Mouse (Mus musculus) monocyte, adult 5-6 weeks (primary cell): ENCODE data around the gene Dpp4. TPM values are rescaled to one million over a fixed set of nuclear protein-coding genes. Genes with fewer than 3 reads are reported as not detected.

ENCODE experiments used
- ATAC-seq: fragments of 153-309, 156-312 bp; replicated peaks from 2 replicates; pipeline ENCODE4 v1.8.0; 2017; ENCODE audit warnings: mild to moderate bottlenecking; ENCODE audit not compliant: low TSS enrichment, insufficient number of reproducible peaks, severe bottlenecking, poor library complexity, low FRiP score
- total RNA-seq: library from RNA; stranded (forward); fragments of 200-1000, 200-491, 200-594 nt; gene quantifications from 3 replicates; pipeline ENCODE4 v1.2.3, GENCODE M21; 2017

The Dpp4 gene
- total RNA-seq, 1 experiment from 2014 or later, result 16.7 TPM

GRCm38 (mm10) chr2:62332465-62332864, 79.6 kb downstream of the Dpp4 start:
- ATAC-seq, result no peak

DNA sequence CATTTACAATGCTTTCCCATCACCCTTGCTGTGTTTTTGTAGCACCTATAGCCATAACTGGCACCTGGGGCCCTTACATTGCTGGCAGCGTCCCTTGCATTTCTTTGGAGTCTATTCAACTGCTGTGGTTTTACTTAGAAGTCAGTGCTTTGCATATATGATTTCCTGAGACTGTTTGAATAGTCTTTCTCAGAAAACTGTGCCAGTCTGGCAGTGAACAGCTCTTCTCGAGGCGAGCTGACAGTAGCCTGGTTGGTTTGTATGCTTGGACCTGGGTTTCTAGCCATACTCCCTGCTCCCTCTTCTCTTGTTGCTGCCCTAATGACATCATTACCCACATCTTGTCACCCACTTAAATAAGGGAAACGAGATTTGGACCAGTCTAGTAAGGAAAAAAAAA, 80.1 kb downstream of the Dpp4 start:
- no peak for ATAC-seq

DNA sequence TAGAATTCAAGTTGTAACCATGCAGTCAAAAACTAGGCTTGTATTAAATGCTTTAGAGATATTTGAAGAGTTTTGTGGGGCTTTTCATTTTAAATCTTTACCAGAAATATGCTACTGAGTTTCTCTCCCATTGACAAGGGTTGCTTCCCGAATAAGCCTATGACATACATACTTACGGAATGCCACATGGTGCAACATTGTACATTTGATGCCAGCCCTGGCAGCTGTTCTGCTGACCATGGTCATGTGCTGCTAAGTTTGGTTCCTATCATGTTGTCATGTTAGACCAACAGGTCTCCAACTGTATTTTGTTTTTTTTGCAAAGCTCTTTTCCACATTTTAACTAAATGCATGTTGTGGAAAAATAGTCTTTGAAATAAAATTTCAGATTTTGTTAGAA, 86.6 kb downstream of the Dpp4 start:
- no peak for ATAC-seq

- ATAC-seq, result no peak
Observed at GRCm38 (mm10) chr2:62323078-62323637, 88.9 kb downstream of the Dpp4 start.

DNA sequence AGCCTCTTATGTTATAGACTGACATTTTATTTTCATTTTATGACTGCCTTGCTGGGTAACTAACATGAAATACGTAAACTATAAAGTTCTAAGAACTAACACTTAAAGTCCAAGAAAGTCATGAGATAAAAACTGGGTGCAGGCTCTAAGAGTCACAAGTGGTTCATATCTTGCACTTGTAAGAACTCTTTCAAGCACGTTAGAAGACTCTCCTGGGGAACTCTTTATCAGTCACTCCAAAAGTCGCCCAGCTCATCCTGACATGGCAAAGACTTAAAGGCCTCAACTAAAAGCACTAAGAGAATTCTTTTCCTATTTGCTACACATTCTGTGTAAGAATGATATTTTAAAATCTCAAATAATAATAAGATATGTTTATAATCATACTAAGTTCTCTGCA, 92.5 kb downstream of the Dpp4 start:
- no peak for ATAC-seq

GRCm38 (mm10) chr2:62316930-62317329, 95.1 kb downstream of the Dpp4 start:
- ATAC-seq, result no peak

DNA sequence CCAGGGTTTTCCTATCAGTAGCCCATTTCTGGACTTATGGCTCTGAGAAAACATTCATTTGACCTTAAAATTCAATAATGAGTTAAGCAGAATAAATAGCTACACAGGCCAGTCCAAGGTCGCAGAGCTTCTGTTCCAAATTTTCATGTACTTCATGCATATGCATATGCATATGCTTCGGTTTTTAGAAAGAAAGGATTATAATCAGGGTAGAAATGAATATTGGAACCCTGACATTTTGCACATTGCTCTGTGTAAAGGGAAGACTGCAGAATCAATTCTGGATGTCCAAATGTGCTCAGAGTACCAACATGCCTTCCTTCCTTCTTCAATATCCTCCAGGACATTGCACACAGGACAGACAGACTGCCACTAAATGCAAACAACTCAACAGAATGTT, 104.6 kb downstream of the Dpp4 start:
- ATAC-seq, result no peak

- ATAC-seq, result no peak
Observed at GRCm38 (mm10) chr2:62306978-62307377, 105.1 kb downstream of the Dpp4 start.

- no peak for ATAC-seq
Observed at GRCm38 (mm10) chr2:62301716-62302115, 110.3 kb downstream of the Dpp4 start.

GRCm38 (mm10) chr2:62293846-62294245, 118.2 kb downstream of the Dpp4 start:
- no peak for ATAC-seq

DNA sequence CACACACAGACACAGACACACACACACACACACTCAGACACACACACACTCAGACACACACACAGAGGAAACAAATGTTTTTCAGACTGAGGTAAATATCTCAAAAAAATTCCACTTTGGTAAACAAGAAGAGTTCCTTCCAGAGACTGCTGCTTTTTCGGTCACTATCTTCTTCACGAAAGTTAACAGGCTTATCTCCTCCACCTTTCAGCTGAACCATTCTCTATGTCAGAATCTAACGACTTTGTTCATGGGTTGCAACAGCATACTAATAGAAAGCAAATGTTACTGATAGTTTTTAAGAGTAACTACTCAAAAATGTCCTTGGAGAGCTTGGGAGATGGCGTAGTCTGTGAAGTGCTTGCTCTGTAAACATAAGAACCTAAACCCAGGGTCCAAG, 124.5 kb downstream of the Dpp4 start:
- ATAC-seq, result no peak

DNA sequence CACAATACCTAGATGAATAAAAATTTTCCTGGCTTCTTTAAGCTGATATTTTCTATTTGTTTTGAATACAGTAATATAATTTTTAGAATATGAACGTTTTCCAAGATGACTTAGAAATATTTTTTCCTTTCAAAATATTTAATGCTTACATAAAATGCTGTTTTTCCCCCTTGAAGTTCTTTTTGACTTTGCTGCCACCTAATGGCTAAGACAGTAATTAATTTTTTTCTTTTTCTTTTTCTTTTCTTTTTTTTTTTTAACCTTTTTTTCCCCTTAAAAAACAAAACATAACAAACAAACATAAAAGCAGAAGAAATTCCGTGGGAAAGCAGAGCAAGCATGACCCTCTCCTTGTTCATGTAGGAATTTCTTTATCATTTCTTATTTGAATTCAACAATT, 126.2 kb downstream of the Dpp4 start:
- ATAC-seq, result no peak

- no peak for ATAC-seq
Observed at GRCm38 (mm10) chr2:62285026-62285425, 127.0 kb downstream of the Dpp4 start.

Other genes starting within 250 kb of the Dpp4 start
- gene Gcg, start 71.4 kb upstream of the Dpp4 start, total RNA-seq, result not detected in 3 replicates
- 0.78 to 3.0 TPM (median 2.2 TPM) in 3 replicates for gene Fap, start 161.8 kb upstream of the Dpp4 start, total RNA-seq
- gene Ifih1, start 234.0 kb upstream of the Dpp4 start, total RNA-seq, result 27.3 to 53.1 TPM (median 48.1 TPM) in 3 replicates